Mouse (Mus musculus): ENCODE measurements around the gene Chd2. TPM values are rescaled to one million over a fixed set of nuclear protein-coding genes. Genes with fewer than 3 reads are reported as not detected.
"Not testable (repeated sequence)": the region's sequence is repeated elsewhere in the genome, so short reads cannot be mapped to it uniquely, and the experiment has no call there.

The Chd2 gene
- total and polyA plus RNA-seq, 3 experiments: 32.9 to 43.3 (median 38.1) TPM

DNA sequence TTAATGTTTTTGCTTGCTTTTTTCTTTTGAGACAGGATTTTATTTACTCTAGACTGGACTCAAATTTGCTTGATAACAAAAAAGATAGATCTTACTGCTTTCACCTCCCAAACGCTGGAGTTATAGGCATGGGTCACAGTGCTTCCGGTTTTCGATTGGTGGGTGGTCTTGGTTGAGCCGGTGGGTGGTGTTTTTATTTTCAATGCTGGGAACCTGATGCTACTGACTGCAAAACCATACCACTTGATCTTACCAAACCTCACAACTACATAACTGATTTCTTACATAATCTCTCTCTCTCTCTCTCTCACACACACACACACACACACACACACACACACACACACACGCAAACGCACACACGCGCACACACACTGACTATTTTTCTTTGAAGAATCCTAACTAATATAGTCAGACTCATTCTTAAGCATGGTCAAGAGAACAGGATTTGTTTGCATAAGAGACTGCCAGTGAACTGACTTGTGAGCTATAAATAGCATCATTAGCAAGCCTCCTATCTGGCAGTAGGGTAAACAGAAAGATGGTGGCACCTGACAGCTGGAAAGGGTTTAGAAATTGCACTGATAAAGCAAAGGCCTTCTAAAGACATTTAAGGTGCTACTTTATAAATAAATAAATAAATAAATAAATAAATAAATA is 37.6 kb upstream of the Chd2 start:
- Histone ChIP-seq H3K27me3 (ENCODE audit: control insufficient read depth, insufficient read depth, low read length) (no peaks in the 10 kb centered on the region), H3K27ac (peak overlapping the region; percentile 87), H3K4me3 (no peak overlapping the region), H3K4me1 (ENCODE audit: control insufficient read depth, insufficient read depth, low read length) (peaks cover 12% of the 10 kb centered on the region), H3K9ac (ENCODE audit: low read depth, low read length) (peak overlapping the region; percentile 19; the same call in 1 of the 2 replicates), H3K79me2 (replicated peaks; ENCODE audit: control insufficient read depth, insufficient read depth, low read length) (no peaks in the 10 kb centered on the region), H3K36me3 (ENCODE audit: control insufficient read depth, insufficient read depth, low read length) (peaks cover 6% of the 10 kb centered on the region; the same call in 1 of the 2 replicates)
- TF ChIP-seq CTCF (IDR thresholded peaks at IDR 0.05): no peak
- TF ChIP-seq POLR2A (IDR thresholded peaks at IDR 0.05; ENCODE audit: insufficient read depth, low read depth, low read length): no peak
- TF ChIP-seq EP300 (IDR thresholded peaks at IDR 0.05; ENCODE audit: insufficient read depth, low read depth, low read length): no peak
- no peak for DNase-seq
- WGBS: 44% methylated on average over 8 of the region's 8 CpGs
- intact Hi-C loops (cut with DNase I): no loop called here

DNA sequence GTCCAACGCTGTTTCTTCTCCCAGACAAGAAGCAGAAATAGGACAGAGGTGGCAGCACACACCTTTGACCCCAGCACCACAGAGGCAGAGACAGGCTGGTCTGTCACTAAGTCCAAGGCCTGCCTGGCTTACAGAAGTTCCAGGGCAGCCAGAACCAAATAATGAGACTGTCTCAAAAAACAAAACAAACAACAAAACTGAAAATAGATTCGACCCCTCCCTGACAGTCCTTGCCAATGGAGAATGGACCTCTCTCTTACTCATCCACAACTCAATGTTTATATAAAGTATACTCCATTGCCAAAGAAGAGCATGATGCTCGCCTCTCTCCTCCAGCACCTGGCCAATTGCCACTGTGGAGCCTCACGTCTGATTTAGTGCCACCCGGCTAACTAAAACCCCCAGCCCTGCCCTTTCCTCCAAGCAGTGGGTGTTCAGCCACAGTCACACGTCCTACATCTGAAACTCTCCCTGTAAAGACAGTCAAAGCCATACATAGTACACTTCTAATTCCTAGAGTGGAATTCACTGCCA is 36.3 kb upstream of the Chd2 start:
- no peak overlapping the region for H3K4me3 ChIP-seq
- peaks cover 3% of the 10 kb centered on the region; the same call in 1 of the 2 replicates for H3K36me3 ChIP-seq (ENCODE audit: control insufficient read depth, insufficient read depth, low read length)
- H3K4me1 ChIP-seq (ENCODE audit: control insufficient read depth, insufficient read depth, low read length): peaks cover 6% of the 10 kb centered on the region
- WGBS: 67% methylated on average over 6 of the region's 6 CpGs
- no peak overlapping the region for H3K9ac ChIP-seq (ENCODE audit: low read depth, low read length)
- no peaks in the 10 kb centered on the region for H3K79me2 ChIP-seq (replicated peaks; ENCODE audit: control insufficient read depth, insufficient read depth, low read length)
- TF ChIP-seq CTCF (IDR thresholded peaks at IDR 0.05) (no peak), POLR2A (IDR thresholded peaks at IDR 0.05; ENCODE audit: insufficient read depth, low read depth, low read length) (no peak), EP300 (IDR thresholded peaks at IDR 0.05; ENCODE audit: insufficient read depth, low read depth, low read length) (no peak)
- intact Hi-C loops (cut with DNase I): no loop called here
- H3K27me3 ChIP-seq (ENCODE audit: control insufficient read depth, insufficient read depth, low read length): no peaks in the 10 kb centered on the region
- DNase-seq: no peak
- H3K27ac ChIP-seq: peak overlapping the region; percentile 87

DNA sequence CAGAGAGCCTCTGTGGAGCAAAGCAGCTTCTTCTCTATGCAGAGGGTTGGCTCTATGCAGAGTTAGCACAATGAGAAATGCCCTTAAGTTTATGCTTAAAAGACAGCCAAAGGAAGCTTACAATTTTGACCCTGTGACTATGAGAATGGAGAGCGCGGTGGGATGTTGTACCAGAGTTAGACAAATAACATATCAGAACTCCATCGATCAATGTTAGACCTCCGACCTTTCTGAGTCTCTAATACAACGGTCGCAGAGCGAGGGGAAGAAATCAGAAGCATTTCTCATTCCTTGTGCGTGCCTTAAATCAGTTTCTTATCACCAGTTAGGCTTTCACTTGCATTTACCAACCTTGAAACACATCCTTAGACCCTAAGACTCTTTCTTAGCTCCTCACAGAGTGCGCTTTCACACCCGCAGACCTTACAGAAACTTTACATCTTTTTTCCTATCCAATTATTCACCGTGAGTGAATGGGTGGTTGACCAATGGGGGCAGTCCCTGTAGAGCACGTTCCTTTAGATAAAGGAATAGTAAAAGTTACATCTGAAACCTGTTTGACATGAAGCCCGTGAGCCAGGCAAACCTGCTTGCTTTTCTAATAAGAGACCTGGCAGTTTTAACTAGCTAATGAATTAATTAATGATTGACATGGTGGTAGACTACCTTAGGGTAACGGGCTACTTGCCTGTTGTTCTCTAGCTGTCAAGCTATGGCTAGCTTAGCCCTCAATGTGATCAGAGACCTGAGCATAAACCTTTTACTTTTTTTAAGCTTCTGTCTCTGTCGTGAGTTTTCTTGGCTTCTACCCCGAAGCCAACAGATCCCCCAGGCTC is 34.7 kb upstream of the Chd2 start:
- intact Hi-C loops (cut with DNase I): no loop called here
- no peak overlapping the region for H3K27ac ChIP-seq
- TF ChIP-seq CTCF (IDR thresholded peaks at IDR 0.05) (no peak), POLR2A (IDR thresholded peaks at IDR 0.05; ENCODE audit: insufficient read depth, low read depth, low read length) (no peak), EP300 (IDR thresholded peaks at IDR 0.05; ENCODE audit: insufficient read depth, low read depth, low read length) (no peak)
- peaks cover 6% of the 10 kb centered on the region for H3K4me1 ChIP-seq (ENCODE audit: control insufficient read depth, insufficient read depth, low read length)
- no peak overlapping the region for H3K9ac ChIP-seq (ENCODE audit: low read depth, low read length)
- H3K27me3 ChIP-seq (ENCODE audit: control insufficient read depth, insufficient read depth, low read length): no peaks in the 10 kb centered on the region
- H3K36me3 ChIP-seq (ENCODE audit: control insufficient read depth, insufficient read depth, low read length): peaks cover 3% of the 10 kb centered on the region; the same call in 1 of the 2 replicates
- H3K4me3 ChIP-seq: no peak overlapping the region
- no peak for DNase-seq
- H3K79me2 ChIP-seq (replicated peaks; ENCODE audit: control insufficient read depth, insufficient read depth, low read length): no peaks in the 10 kb centered on the region
- 82% methylated on average over 16 of the region's 16 CpGs for WGBS

DNA sequence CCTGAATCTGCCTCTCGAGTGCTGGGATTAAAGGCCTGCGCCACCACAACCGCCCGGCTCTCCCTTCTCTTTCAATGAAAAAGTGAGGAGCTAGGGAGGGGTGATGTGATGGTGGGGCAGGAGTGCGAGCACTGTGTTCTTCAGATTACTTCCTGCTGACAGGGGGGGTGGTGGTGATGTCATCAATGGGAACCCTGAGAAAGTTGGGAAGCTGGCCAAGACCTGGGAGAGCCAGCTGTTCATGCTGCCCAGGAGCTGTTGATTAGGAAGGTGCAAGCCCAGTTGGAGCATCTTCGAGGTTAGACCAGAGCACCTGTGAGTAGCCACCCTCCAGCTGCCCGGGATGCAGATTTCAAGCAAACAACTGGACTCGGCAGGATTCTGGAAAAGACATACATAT is 33.6 kb upstream of the Chd2 start:
- Histone ChIP-seq H3K4me3 (no peak overlapping the region), H3K9ac (ENCODE audit: low read depth, low read length) (no peak overlapping the region), H3K4me1 (ENCODE audit: control insufficient read depth, insufficient read depth, low read length) (peaks cover 6% of the 10 kb centered on the region), H3K27me3 (ENCODE audit: control insufficient read depth, insufficient read depth, low read length) (no peaks in the 10 kb centered on the region), H3K36me3 (ENCODE audit: control insufficient read depth, insufficient read depth, low read length) (peaks cover 3% of the 10 kb centered on the region; the same call in 1 of the 2 replicates), H3K27ac (no peak overlapping the region), H3K79me2 (replicated peaks; ENCODE audit: control insufficient read depth, insufficient read depth, low read length) (no peaks in the 10 kb centered on the region)
- WGBS: 58% methylated on average over 8 of the region's 8 CpGs
- no peak for DNase-seq
- intact Hi-C loops (cut with DNase I): no loop called here
- TF ChIP-seq CTCF (IDR thresholded peaks at IDR 0.05) (no peak), POLR2A (IDR thresholded peaks at IDR 0.05; ENCODE audit: insufficient read depth, low read depth, low read length) (no peak), EP300 (IDR thresholded peaks at IDR 0.05; ENCODE audit: insufficient read depth, low read depth, low read length) (no peak)

DNA sequence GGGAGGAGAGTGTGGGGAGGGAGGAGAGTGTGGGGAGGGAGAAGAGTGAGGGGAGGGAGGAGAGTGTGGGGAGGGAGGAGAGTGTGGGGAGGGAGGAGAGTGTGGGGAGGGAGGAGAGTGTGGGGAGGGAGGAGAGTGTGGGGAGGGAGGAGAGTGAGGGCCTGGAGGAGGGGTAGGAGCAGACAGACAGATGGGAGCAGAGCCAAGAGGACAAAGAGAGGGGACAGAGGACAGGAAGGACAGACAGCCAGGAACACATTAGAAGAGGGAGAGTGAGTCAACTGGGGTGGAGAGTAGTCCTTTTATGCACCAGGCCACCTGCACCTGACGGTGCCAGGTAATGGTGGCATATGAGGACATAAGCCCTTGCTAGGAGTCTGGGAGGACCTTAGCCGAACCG is 33.0 kb upstream of the Chd2 start:
- H3K4me1 ChIP-seq (ENCODE audit: control insufficient read depth, insufficient read depth, low read length); intact Hi-C loops (cut with DNase I); H3K27me3 ChIP-seq (ENCODE audit: control insufficient read depth, insufficient read depth, low read length); H3K36me3 ChIP-seq (ENCODE audit: control insufficient read depth, insufficient read depth, low read length); H3K27ac ChIP-seq; H3K9ac ChIP-seq (ENCODE audit: low read depth, low read length); DNase-seq; H3K4me3 ChIP-seq; H3K79me2 ChIP-seq (replicated peaks; ENCODE audit: control insufficient read depth, insufficient read depth, low read length): not testable (repeated sequence)
- 66% methylated on average over 3 of the region's 3 CpGs for WGBS

DNA sequence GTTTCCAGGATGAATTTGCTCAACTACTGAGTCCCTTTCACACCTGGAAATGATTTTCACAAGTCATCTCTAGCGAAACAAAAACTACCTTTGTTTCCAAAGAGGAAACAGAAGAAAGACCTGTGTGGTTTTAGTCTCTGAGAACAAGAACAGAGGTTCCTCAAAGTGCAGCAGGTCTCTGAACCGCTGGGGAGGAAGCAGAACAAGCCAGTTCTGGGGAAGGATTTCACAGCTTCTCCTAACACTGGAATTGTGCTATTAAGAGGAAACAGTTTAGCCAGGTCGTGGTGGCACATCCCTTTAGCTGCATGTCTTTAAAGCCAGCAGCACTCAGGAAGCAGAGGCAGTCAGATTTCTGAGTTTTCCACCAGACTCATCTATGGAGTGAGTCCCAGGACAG is 30.9 kb upstream of the Chd2 start:
- 73% methylated on average over 3 of the region's 3 CpGs for WGBS
- intact Hi-C loops (cut with DNase I): no loop called here
- no peak overlapping the region for H3K27ac ChIP-seq

More for the DNA sequence above, 30.9 kb upstream of the Chd2 start:
- peaks cover 5% of the 10 kb centered on the region for H3K4me1 ChIP-seq (ENCODE audit: control insufficient read depth, insufficient read depth, low read length)
- no peak overlapping the region for H3K9ac ChIP-seq (ENCODE audit: low read depth, low read length)
- no peaks in the 10 kb centered on the region for H3K79me2 ChIP-seq (replicated peaks; ENCODE audit: control insufficient read depth, insufficient read depth, low read length)
- H3K36me3 ChIP-seq (ENCODE audit: control insufficient read depth, insufficient read depth, low read length): no peaks in the 10 kb centered on the region
- no peaks in the 10 kb centered on the region for H3K27me3 ChIP-seq (ENCODE audit: control insufficient read depth, insufficient read depth, low read length)
- DNase-seq: no peak
- TF ChIP-seq POLR2A (IDR thresholded peaks at IDR 0.05; ENCODE audit: insufficient read depth, low read depth, low read length): no peak
- no peak for TF ChIP-seq EP300 (IDR thresholded peaks at IDR 0.05; ENCODE audit: insufficient read depth, low read depth, low read length)
- TF ChIP-seq CTCF (IDR thresholded peaks at IDR 0.05): no peak
- no peak overlapping the region for H3K4me3 ChIP-seq

Data from heart, adult 2 months (tissue).